Mouse (Mus musculus) spleen, postnatal 10 days (tissue): Measurements from ENCODE around the gene Cept1.
"Not testable (repeated sequence)": the region's sequence is repeated elsewhere in the genome, so short reads cannot be mapped to it uniquely, and the experiment has no call there.

Experiments used
- DNase-seq, 2 experiments: peaks; one replicate each; pipeline ENCODE4 v3.0.0; 2021 to 2022; ENCODE audit warnings: low spot score in 2 of 2

Cept1 gene

GRCm38 (mm10) chr3:106547171-106547923, at the start of gene Cept1, which contains the start of gene Dram2:
Gene Cept1 (minus strand): TSS chr3:106547802.
Gene Dram2 (plus strand): TSS chr3:106547798.
- DNase-seq: peak; percentile 91 to 96

GRCm38 (mm10) chr3:106593631-106594030, 46.0 kb upstream of the Cept1 start:
- DNase-seq: not testable (repeated sequence)

GRCm38 (mm10) chr3:106579296-106579695, 31.7 kb upstream of the Cept1 start:
- DNase-seq: no peak

DNA sequence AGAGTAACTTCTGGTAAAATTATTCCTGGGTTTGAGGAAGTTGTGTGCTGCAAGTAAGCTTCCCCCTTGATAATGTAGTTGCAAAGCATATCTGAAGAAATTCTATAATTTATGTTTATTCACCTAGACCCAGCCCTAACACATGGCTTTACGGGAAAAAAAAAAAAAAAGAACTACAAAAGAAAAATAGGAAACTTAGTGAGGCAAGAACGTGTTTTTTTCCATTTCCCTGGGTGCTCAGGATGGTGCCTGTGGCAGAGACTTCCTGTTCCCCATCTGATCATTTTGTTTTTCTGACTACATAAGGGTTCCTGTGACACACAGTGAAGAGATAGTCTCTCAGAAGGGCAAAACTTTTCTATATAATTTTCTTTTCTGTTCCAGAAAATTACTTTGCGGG, 25.6 kb upstream of the Cept1 start:
- no peak for DNase-seq

DNA sequence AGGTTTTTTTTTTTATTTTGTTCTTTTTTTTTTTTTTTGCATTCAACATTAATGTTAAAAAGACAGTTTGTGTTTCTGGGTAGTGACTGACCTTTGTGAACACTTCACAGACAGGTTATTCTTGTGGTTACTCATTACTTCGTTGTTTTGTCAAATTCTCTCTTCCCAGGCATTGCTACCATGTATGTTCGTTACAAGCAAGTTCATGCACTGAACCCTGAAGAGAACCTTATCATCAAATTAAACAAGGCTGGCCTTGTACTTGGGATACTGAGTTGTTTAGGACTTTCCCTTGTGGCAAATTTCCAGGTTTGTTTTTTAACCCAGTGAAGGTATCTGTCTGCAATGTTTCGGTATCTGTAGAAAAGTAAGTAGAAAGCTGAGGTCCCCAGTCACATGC, 18.3 kb upstream of the Cept1 start:
- no peak for DNase-seq

GRCm38 (mm10) chr3:106558271-106558670, 10.7 kb upstream of the Cept1 start:
- no peak for DNase-seq

GRCm38 (mm10) chr3:106555743-106556250, 8.2 kb upstream of the Cept1 start:
- DNase-seq: no peak

DNA sequence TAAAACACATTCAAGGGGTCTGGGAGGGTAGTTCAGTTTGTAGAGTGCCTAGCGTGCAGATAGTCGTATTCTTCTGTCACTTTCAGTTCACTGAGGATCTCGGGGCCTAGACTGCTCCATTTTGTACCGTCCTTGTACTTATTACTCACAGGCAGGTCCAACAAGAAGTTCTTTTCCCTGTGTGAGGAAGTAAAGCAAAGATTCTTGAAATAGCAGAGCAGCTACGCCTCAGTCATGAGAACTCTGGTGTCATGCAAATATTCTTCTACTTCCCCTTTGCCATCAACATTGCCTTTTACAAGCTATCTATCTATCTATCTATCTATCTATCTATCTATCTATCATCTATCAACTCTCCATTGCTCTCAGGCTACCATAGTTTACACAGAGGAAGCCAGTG, 5.8 kb upstream of the Cept1 start:
- no peak for DNase-seq

DNA sequence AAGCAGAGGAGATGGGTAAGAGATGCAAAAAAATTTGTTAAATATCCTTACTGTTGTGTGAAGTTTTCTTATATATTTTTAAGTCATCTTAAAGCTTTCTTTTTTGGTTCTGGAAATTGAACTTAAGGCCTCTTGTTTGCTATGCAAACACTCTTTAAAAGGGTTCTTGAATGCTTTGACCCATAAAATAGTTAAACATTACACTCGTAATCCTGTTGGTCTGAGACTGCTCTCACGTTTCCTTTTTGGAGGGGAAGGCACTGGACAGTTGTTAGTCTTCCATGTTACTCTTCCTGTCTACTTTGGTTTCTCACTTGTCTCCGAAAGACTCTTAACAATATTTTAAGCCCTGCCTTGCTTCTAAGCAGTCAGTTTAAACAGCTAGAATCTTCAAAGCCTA, 1.4 kb upstream of the Cept1 start:
- DNase-seq: no peak

- DNase-seq: no peak
Measured at GRCm38 (mm10) chr3:106547924-106548539, 430 bp upstream of the Cept1 start.

DNA sequence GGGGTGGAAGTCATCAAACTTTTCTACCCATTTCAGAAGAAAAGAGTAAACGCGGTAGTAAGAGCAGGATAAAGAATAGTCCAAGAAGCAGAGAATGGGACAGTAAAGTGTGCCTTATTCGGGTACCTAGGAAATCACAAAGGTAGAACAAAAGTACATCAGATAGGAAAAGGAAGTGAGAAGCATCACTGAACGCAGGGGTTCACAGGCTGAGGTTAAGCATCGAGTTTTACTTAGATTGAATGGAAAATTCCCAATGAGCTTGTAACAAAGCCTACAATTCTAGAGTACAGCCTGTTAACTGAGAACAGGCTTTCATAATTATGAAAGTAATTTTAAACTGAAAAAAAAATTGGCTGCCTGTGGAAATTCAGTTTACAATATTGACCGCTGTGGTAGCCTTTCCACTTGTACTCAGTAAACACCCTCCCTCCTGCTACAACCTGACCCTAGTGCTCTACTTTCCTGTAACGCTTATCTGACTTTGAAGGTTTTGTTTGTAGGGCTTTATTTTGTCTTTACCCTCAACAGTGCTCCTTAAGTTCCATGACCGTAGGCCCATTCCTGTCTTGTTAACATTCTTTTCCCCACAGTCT, 2.8 kb downstream of the Cept1 start:
- no peak for DNase-seq

- no peak for DNase-seq
Measured at GRCm38 (mm10) chr3:106533277-106533676, 14.3 kb downstream of the Cept1 start.

- DNase-seq: no peak
Measured at GRCm38 (mm10) chr3:106528032-106528431, 19.6 kb downstream of the Cept1 start.

- DNase-seq: no peak
Measured at GRCm38 (mm10) chr3:106526411-106526810, 21.2 kb downstream of the Cept1 start.

DNA sequence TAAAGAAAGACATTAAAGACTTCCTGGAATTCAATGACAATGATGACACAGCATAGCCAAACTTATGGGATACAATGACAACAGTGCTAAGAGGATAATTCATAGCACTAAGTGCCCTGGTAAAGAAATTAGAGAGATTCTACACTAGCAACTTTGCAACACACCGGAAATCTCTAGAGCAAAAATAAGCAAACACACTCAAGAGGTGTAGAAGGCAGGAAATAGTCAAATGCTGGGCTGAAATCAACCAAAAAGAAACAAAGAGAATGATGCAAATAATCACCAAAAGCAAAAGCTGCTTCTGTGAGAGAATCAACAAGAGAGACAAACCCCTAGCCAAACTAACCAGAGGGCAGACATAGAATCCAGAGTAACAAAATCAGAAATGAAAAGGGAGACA, 24.9 kb downstream of the Cept1 start:
- no peak for DNase-seq

DNA sequence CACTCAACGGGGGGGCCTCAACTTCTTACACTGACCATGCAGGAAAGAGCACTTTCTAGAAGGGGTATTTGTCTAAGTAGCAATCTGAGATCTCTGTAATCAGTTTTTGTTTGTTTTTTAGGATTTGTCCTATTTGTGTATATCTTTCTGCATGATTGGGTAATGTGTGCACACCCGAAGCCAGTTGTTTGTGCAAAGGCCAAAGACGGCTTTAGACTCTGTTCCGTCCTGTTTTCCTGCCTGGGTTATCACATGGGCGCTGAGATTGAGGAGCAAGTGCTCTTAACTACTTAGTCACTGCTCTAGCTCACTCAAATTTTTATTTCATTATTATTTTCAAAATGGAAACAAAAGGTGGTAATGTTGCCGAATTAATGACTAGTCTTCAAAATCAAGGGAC, 32.6 kb downstream of the Cept1 start:
- no peak for DNase-seq

DNA sequence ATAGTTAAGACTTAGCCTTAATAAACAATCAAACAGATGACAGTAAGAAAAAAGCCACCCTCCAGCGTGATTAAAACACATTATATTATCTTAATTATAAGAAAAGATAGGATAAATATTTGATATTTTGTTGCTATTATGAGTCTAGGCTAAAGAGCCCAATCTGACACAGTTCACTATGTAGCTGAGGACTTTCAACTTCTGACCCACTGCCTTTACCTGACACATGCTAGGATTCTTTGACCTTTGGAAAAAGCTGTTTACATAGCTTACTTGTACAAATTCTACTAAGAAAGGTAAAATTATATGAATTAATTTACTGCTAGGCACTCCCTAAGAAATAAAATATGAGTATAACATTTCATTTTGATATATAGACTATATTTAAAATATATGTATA, 36.9 kb downstream of the Cept1 start:
- no peak for DNase-seq

DNA sequence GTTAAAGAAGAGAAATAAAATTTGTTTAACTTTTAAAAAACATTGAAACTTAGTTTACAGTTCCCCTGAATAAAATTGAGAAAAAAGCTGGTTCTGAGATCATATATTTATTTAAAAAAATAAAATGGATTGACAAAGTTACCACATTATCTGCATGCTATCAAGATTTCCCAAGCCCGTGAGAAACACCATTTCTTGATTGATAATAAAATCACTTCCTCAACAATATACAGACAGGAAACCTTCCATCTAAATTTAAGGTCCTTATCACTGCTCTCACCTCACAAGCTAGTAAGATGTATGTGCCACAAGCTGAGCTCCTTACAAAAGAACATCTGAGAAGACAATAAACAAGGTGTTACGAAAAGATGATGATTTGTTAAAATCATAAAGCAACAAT, 44.7 kb downstream of the Cept1 start:
- DNase-seq: no peak

DNA sequence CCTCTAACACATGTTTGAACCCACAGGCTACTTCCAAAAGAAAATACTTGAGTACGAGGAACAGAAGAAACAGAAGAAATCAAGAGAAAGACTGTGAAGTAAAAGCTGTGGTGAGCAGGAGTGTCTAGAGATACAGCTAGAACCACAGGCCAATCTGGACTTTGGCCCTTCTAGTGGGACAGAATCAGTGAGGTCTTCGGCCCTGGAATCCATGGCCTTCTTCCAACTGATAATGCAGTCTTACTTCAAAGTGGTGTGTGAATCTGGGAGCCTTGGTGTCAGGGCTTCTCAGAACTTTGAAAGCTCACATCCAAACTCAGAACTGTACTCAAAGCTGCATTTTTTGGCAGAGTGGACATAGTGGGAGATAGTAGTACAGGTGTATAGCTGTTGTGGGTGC, 47.1 kb downstream of the Cept1 start:
- DNase-seq: no peak

DNA sequence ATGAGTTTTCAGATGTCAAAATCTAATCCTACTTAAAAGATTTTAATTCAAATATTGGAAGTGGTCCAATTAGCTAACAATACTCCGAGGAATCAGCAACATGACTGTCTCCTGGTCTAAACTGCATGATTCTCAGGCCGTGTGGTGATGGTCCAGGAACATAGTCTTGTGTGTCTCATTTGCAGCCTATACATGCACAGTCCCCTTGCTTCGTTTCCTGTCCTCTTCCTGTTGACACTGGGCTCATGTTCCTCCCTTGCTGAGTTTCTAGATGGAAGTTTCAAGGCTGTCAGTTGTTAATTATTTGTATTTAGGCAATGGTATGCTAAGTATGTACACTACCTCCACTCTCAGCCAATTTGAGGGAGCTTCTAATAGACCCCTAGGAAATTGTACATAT, 50.6 kb downstream of the Cept1 start:
- DNase-seq: no peak

DNA sequence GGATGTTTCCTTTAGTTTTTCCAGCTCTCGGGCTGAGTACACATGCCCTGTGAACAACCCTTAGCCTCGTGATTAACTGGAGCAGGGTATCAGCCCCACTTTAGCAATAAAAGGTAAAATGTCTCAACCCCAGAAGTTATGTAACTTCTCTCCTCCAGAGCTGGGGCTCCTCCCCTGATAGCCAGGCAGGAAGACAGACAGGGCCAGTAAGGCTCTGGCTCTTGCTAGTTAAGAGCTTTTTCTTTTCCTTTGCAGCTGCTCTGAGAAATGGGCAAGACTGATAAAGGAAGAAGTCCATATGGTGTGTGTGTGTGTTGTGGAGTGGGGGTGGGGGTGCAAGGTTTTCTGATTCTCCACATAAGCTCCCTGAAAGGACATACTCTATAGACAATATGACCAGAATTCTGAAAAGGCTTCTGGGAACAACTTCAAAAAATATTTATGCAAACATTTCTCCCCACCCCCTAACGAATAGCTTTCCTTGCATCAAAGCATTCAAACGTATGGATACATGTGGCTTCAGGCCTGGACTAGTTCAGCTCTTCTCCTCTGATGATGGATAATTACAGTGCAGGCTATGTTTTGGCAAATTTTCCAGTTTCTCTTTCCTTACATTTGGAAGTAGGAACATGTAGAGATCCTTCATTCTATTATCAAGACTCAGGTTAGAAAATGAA, 51.4 kb downstream of the Cept1 start:
- no peak for DNase-seq

DNA sequence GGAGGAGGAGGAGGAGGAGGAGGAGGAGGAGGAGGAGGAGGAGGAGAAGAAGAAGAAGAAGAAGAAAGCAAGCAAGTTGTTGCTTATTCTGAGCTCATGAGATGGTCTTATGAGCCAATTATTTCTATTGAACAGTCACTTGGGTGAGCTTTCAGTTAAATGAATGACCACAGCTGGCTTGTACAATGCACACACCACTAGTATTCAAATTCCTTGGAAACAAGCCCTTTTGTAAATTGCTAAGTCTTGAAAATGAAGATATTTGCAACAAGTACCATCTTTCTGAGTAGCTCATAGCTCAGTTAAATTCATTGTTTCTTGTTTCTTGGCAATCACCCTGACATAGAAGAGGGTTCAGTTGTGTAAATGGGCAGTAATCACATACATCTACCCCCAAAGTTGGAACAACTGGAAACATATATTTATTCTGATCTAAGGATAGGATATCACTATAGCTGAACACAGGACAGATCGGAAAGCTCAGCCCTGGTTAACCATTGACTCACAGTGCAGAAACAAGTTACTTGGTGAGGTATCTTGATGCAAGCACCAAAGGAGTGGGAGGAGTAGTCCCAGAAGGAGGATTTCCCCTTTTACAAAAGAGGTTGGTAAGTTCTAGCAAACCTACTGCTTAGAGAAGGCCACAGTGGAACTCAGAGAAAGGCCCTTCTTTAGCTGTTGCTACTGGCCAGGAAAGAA, 52.1 kb downstream of the Cept1 start:
- no peak for DNase-seq
